Mouse (Mus musculus): ENCODE results near the gene Fam71f1.

GRCm38 (mm10) chr6:29359386-29359785, 40.4 kb downstream of the Fam71f1 start:
- TF ChIP-seq POLR2A (IDR thresholded peaks at IDR 0.05; ENCODE audit: control insufficient read depth, low read depth, low read length) (no peak), CTCF (IDR thresholded peaks at IDR 0.05; ENCODE audit: control insufficient read depth, insufficient read depth, insufficient replicate concordance, low read depth, low read length) (no peak)
